Comparison of ENCODE assay signal across 13 mouse cellular contexts in genomic region chr16:72383566-72383965, GRCm38 (mm10).
"Had no signal": no experiment of that assay in that cellular context is flagged by ENCODE, and none has a peak within 500 bp of the region (broad histone marks: within the 10 kb centered on the region; RNA-seq: fewer than 3 reads in every experiment).

No protein-coding gene starts in this region.

- H3K36me3 ChIP-seq: kidney, embryonic 15.5 days; limb, embryonic 15.5 days; liver, embryonic 12.5 days; midbrain, embryonic 10.5 days; neural tube, embryonic 15.5 days had no signal

- ATAC-seq: liver, embryonic 12.5 days had no signal

- H3K9ac ChIP-seq: kidney, embryonic 15.5 days; limb, embryonic 15.5 days; liver, embryonic 12.5 days; lung, embryonic 14.5 days; neural tube, embryonic 15.5 days had no signal

- H3K27me3 ChIP-seq: kidney, embryonic 15.5 days; limb, embryonic 15.5 days; liver, embryonic 12.5 days; neural tube, embryonic 15.5 days had no signal

- H3K27ac ChIP-seq: kidney, embryonic 15.5 days; left cerebral cortex, adult 2 months; limb, embryonic 15.5 days; liver, embryonic 12.5 days; midbrain, embryonic 10.5 days; neural tube, embryonic 15.5 days had no signal

- H3K9me3 ChIP-seq: kidney, embryonic 15.5 days; limb, embryonic 15.5 days; liver, embryonic 12.5 days; midbrain, embryonic 10.5 days; neural tube, embryonic 15.5 days had no signal

- H3K4me1 ChIP-seq: kidney, embryonic 15.5 days; limb, embryonic 15.5 days; liver, embryonic 12.5 days; midbrain, embryonic 10.5 days; neural tube, embryonic 15.5 days had no signal

- DNase-seq: kidney, postnatal 25 days; lung, embryonic 14.5 days; lung, postnatal 10 days; lung, postnatal 4 days; midbrain, embryonic 14.5 days; thymus, postnatal 14 days had no signal

- H3K4me3 ChIP-seq: kidney, embryonic 15.5 days; left cerebral cortex, adult 2 months; limb, embryonic 15.5 days; liver, embryonic 12.5 days; midbrain, embryonic 10.5 days; myocyte; neural tube, embryonic 15.5 days had no signal

- H3K4me2 ChIP-seq: kidney, embryonic 15.5 days; limb, embryonic 15.5 days; liver, embryonic 12.5 days; lung, embryonic 14.5 days; neural tube, embryonic 15.5 days had no signal
